Mouse (Mus musculus) CH12.LX (cell line): ENCODE results near the gene Sprn.

ENCODE experiments used
- CTCF ChIP-seq, 2 experiments: IDR thresholded peaks in 1 of 2; conservative IDR thresholded peaks in 1 of 2; 2 replicates each; pipeline ENCODE4 v1.5.1; 2011 to 2012; ENCODE audit warnings: low read depth in 2 of 2, low read length in 2 of 2, improper control_type of control experiment in 1 of 2, inconsistent platforms in 1 of 2, mild to moderate bottlenecking in 1 of 2, moderate library complexity in 1 of 2
- POLR2A ChIP-seq: IDR thresholded peaks from 2 replicates; pipeline ENCODE4 v1.6.1; 2011; ENCODE audit warnings: low read depth, mild to moderate bottlenecking, improper control_type of control experiment, low read length

DNA sequence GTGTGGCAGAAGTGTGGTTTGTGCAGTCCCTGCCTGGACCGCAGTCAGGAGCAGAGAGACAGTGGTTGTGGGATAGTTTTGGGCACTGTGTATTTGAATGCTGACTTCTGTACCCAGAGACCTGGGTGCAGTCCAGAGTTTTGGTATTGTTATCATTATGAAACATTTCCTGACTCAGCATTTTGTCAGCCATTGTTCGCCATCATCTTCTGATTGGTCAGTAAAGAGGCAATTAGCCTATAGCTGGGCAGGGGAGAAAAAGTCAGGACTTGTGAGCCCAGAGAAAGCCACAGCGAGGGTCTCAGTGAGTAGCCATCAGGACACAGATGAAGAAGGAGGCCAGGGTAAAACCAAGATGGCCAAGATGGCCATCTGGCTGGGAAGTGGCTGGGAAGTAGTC, 5.7 kb upstream of the Sprn start:
- no peak for TF ChIP-seq POLR2A
- TF ChIP-seq CTCF (conservative IDR thresholded peaks at IDR 0.05 in 1 of 2, IDR thresholded peaks at IDR 0.05 in 1 of 2; ENCODE audit: low read depth in 2 of 2, low read length in 2 of 2): no peak
